Mouse (Mus musculus) thymus, adult 2 months (tissue): ENCODE results near the gene Camk2d. TPM values are rescaled to one million over a fixed set of nuclear protein-coding genes. Genes with fewer than 3 reads are reported as not detected.

ENCODE experiments used
- DNase-seq: peaks from one replicate; pipeline ENCODE4 v3.0.0; 2021
- H3K27ac ChIP-seq: fragments of 200-500 bp; 2 replicates; pipeline ENCODE4 v1.5.1; 2012; ENCODE audit warnings: low read length, control low read depth; ENCODE audit not compliant: control insufficient read depth, insufficient read depth
- H3K27me3 ChIP-seq: fragments of 200-500 bp; 2 replicates; pipeline ENCODE4 v1.6.1; 2012; ENCODE audit warnings: mild to moderate bottlenecking, low read length, moderate library complexity, mixed read lengths; ENCODE audit not compliant: control insufficient read depth, insufficient read depth
- H3K36me3 ChIP-seq: fragments of 200-500 bp; 2 replicates; pipeline ENCODE4 v1.6.1; 2012; ENCODE audit warnings: mild to moderate bottlenecking, low read length, moderate library complexity; ENCODE audit not compliant: control insufficient read depth, insufficient read depth
- H3K4me1 ChIP-seq: fragments of 200-500 bp; replicated peaks from 2 replicates; pipeline ENCODE4 v1.6.1; 2012; ENCODE audit warnings: low read length; ENCODE audit not compliant: control insufficient read depth, insufficient read depth
- H3K4me3 ChIP-seq: fragments of 200-500 bp; 2 replicates; pipeline ENCODE4 v1.5.1; 2012; ENCODE audit warnings: mild to moderate bottlenecking, low read length, control low read depth, moderate library complexity; ENCODE audit not compliant: control insufficient read depth, insufficient read depth
- CTCF ChIP-seq: fragments of 200-500 bp; IDR thresholded peaks from 2 replicates; pipeline ENCODE4 v1.5.1; 2012; ENCODE audit warnings: mild to moderate bottlenecking, control low read depth, low read length, moderate library complexity, borderline replicate concordance; ENCODE audit not compliant: control insufficient read depth, poor library complexity, insufficient read depth; ENCODE audit errors: extremely low read depth
- POLR2A ChIP-seq: fragments of 200-500 bp; IDR thresholded peaks from 2 replicates; pipeline ENCODE4 v1.6.1; 2012; ENCODE audit warnings: mild to moderate bottlenecking, low read length, control low read depth, moderate library complexity; ENCODE audit not compliant: control insufficient read depth, poor library complexity, insufficient read depth; ENCODE audit errors: extremely low read depth
- WGBS: fragments of 180-500 bp; shearing (Covaris S2); methylation state at CpG from one replicate; pipeline ENCODE4 v1.1.7; 2018; 5-methylcytosine and 5-hydroxymethylcytosine counted together
- polyA plus RNA-seq: library from polyadenylated mRNA; depleted of rRNA; stranded (reverse); fragments of >200 nt; gene quantifications from 2 replicates; pipeline ENCODE4 v1.2.3, GENCODE M21; 2012

Gene Camk2d
- polyA plus RNA-seq, 1 experiment = 40.1 TPM

GRCm38 (mm10) chr3:126760608-126761007, 164.5 kb downstream of the Camk2d start:
- TF ChIP-seq POLR2A (no peak), CTCF (no peak)
- Histone ChIP-seq H3K4me1 (no peaks in the 10 kb centered on the region), H3K36me3 (no peaks in the 10 kb centered on the region), H3K4me3 (no peak overlapping the region), H3K27me3 (no peaks in the 10 kb centered on the region), H3K27ac (no peak overlapping the region)
- no peak for DNase-seq
- 89% methylated on average over 3 of the region's 3 CpGs for WGBS

- Histone ChIP-seq H3K4me3 (no peak overlapping the region), H3K4me1 (no peaks in the 10 kb centered on the region), H3K27me3 (no peaks in the 10 kb centered on the region), H3K36me3 (no peaks in the 10 kb centered on the region), H3K27ac (no peak overlapping the region)
- WGBS = 91% methylated on average over 4 of the region's 4 CpGs
- TF ChIP-seq CTCF (no peak), POLR2A (no peak)
- no peak for DNase-seq
Observed at GRCm38 (mm10) chr3:126764745-126765144, 168.6 kb downstream of the Camk2d start.

- H3K27ac ChIP-seq = no peak overlapping the region
- no peak for DNase-seq
- H3K4me3 ChIP-seq = no peak overlapping the region
- H3K36me3 ChIP-seq = no peaks in the 10 kb centered on the region
- H3K27me3 ChIP-seq = no peaks in the 10 kb centered on the region
- no peak for TF ChIP-seq CTCF
- TF ChIP-seq POLR2A = no peak
- no peaks in the 10 kb centered on the region for H3K4me1 ChIP-seq
- 43% methylated on average over 6 of the region's 6 CpGs for WGBS
Observed at GRCm38 (mm10) chr3:126770056-126770455, 174.0 kb downstream of the Camk2d start.

GRCm38 (mm10) chr3:126771032-126771431, 174.9 kb downstream of the Camk2d start:
- Histone ChIP-seq H3K27ac (no peak overlapping the region), H3K4me3 (no peak overlapping the region), H3K36me3 (no peaks in the 10 kb centered on the region), H3K27me3 (no peaks in the 10 kb centered on the region), H3K4me1 (no peaks in the 10 kb centered on the region)
- TF ChIP-seq CTCF = no peak
- TF ChIP-seq POLR2A = no peak
- WGBS = 96% methylated on average over 8 of the region's 8 CpGs
- no peak for DNase-seq

DNA sequence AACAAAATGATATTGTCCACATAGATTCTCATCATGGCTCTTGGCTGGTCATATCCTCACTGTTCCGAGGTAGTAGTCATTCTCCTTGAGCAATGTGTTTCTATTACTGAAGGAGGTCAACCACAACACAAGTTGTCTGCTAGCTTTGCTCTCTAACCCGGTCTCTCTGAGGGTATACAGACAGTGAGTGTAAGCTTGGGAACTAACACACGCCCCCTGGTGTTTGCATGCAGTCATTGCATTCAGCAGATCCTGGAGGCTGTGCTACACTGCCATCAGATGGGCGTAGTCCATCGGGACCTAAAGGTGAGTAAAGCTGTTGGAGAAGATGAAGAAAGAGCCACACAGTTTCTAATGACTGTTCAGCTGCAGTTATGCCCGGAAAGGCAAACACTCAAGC, 175.4 kb downstream of the Camk2d start:
- no peaks in the 10 kb centered on the region for H3K27me3 ChIP-seq
- DNase-seq = peak; percentile 81
- H3K4me1 ChIP-seq = no peaks in the 10 kb centered on the region
- 14% methylated on average over 6 of the region's 6 CpGs for WGBS
- TF ChIP-seq POLR2A (no peak), CTCF (peak; percentile 44; the same call in 1 of the 2 replicates)
- H3K36me3 ChIP-seq = no peaks in the 10 kb centered on the region
- no peak overlapping the region for H3K4me3 ChIP-seq
- H3K27ac ChIP-seq = no peak overlapping the region

DNA sequence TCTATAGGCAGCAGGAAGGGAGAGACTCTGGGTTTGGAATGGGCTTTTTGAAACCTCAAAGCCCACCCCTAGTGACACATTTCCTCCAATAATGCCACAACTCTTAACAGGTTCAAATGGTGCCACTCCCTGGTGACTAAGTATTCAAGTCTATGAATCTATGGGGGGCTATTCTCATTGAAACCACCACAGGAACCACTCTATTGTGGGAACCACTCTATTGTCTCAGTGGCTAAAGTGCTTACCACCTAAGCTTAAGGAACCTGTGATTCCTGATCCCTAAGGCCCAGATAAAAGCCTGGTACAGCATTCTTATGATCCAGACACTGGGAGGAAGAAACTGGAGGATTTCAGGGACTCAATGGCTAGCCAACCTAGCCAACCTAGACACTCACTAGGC, 179.9 kb downstream of the Camk2d start:
- H3K36me3 ChIP-seq = no peaks in the 10 kb centered on the region
- no peak overlapping the region for H3K4me3 ChIP-seq
- no peak for TF ChIP-seq CTCF
- no peak for TF ChIP-seq POLR2A
- H3K4me1 ChIP-seq = no peaks in the 10 kb centered on the region
- no peak overlapping the region for H3K27ac ChIP-seq
- no peak for DNase-seq
- H3K27me3 ChIP-seq = no peaks in the 10 kb centered on the region

DNA sequence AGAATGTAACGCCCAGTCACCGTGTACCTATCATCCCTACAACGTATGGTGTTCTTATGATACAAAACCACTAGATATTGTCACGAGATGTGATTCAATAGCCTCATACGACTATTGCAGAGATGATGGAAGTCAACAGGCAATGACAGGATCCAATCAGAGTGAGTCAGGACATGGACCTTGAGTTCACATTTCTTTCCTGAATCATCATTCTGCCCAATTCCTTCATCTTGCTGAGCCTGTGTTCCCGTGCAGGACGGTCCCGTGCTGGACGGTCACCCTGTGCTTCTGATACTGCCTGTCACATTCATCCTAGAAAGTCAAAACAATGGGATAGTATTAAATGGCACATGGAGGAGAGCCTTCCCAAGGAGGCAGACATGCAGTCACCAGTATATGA, 181.0 kb downstream of the Camk2d start:
- Histone ChIP-seq H3K4me3 (no peak overlapping the region), H3K27me3 (no peaks in the 10 kb centered on the region), H3K4me1 (no peaks in the 10 kb centered on the region), H3K27ac (no peak overlapping the region), H3K36me3 (no peaks in the 10 kb centered on the region)
- 97% methylated on average over 9 of the region's 9 CpGs for WGBS
- DNase-seq = no peak
- no peak for TF ChIP-seq CTCF
- TF ChIP-seq POLR2A = no peak
